Mouse (Mus musculus) embryonic facial prominence, embryonic 11.5 days (tissue): ENCODE results near the gene Sfpq. TPM values are rescaled to one million over a fixed set of nuclear protein-coding genes. Genes with fewer than 3 reads are reported as not detected.

Experiments used
- ATAC-seq: fragments of 200-750 bp; cut with Nextera tagmentation; replicated peaks from 2 replicates; pipeline ENCODE4 v1.8.0; 2017; ENCODE audit warnings: low read depth; ENCODE audit not compliant: insufficient number of reproducible peaks, low FRiP score, low TSS enrichment
- DNase-seq: peaks from one replicate; pipeline ENCODE4 v3.0.0-alpha.2; 2015; ENCODE audit warnings: low spot score
- H3K27ac ChIP-seq: fragments of 300-500 bp; sonication (generic); replicated peaks from 2 replicates; pipeline ENCODE4 v1.5.1; 2014; ENCODE audit warnings: mild to moderate bottlenecking, low read depth, low read length, control low read depth
- H3K27me3 ChIP-seq: fragments of 300-500 bp; sonication (generic); 2 replicates; pipeline ENCODE4 v1.6.1; 2014; ENCODE audit warnings: mild to moderate bottlenecking, low read length, moderate library complexity, mixed read lengths; ENCODE audit not compliant: control insufficient read depth, insufficient read depth
- H3K36me3 ChIP-seq: fragments of 300-500 bp; sonication (generic); replicated peaks from 2 replicates; pipeline ENCODE4 v1.6.1; 2014; ENCODE audit warnings: low read depth, mild to moderate bottlenecking, low read length, moderate library complexity, mixed read lengths; ENCODE audit not compliant: control insufficient read depth, insufficient read depth
- H3K4me1 ChIP-seq: fragments of 300-500 bp; sonication (generic); 2 replicates; pipeline ENCODE4 v1.6.1; 2014; ENCODE audit warnings: low read length, mixed read lengths; ENCODE audit not compliant: control insufficient read depth, insufficient read depth
- H3K4me2 ChIP-seq: fragments of 300-500 bp; sonication (generic); 2 replicates; pipeline ENCODE4 v1.6.1; 2014; ENCODE audit warnings: low read depth, mild to moderate bottlenecking, control low read depth, low read length, moderate library complexity
- H3K4me3 ChIP-seq: fragments of 300-500 bp; sonication (generic); 2 replicates; pipeline ENCODE4 v1.5.1; 2014; ENCODE audit warnings: low read depth, low read length, control low read depth
- H3K9ac ChIP-seq: fragments of 300-500 bp; sonication (generic); replicated peaks from 2 replicates; pipeline ENCODE4 v1.6.1; 2014; ENCODE audit warnings: mild to moderate bottlenecking, control low read depth, low read length
- H3K9me3 ChIP-seq: fragments of 300-500 bp; sonication (generic); replicated peaks from 2 replicates; pipeline ENCODE4 v1.6.1; 2016; ENCODE audit warnings: mild to moderate bottlenecking, low read length, inconsistent platforms, mixed read lengths; ENCODE audit not compliant: control insufficient read depth
- WGBS: fragments of 180-500 bp; shearing (Covaris S2); extraction: QIAGEN DNeasy Blood & Tissue Kit; methylation state at CpG from one replicate; pipeline ENCODE4 v1.1.7; 2014; 5-methylcytosine and 5-hydroxymethylcytosine counted together
- polyA plus RNA-seq: library from polyadenylated mRNA; unstranded; fragments of >200 nt; fragmentation: Nextera tagmentation; extraction: Ambion mirVana; gene quantifications from 2 replicates; pipeline ENCODE4 v1.2.1, GENCODE M21; 2014

Sfpq gene
- polyA plus RNA-seq, 1 experiment from 2014 or later = 194 TPM

DNA sequence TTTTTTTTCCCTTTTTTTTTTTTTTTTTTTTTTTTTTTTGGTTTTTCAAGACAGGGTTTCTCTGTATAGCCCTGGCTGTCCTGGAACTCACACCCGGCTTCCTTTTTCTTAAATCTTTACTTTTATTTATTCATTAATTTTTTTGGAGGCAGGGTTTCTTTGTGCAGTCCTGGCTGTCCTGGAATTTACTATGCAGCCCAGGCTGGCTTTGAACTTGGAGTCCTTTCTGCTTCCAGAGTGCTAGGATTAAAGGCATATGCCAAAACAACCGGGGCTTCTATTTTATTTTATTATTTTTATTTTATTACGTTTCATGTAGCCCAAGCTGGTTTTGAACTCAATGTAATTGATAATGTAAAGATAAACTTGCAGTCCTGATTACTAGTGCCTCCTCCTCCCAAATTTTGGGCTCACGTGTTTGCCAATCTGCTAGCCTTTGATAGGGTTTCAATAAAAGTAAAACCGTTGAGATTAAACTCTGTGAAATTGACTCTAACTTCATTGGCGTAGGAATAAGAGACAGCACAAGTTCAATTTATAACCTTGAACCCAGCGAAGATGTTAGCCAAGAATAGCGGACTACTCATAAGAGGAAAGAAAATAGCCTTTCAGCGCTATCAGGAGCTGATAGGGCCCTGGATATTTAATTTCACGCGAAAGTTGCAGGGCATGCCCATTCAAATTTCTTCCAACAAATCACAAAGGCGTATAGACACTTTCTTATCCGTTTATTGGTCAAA is 543 bp upstream of the Sfpq start:
- no peak overlapping the region for H3K9ac ChIP-seq
- H3K4me3 ChIP-seq = peak overlapping the region; percentile 100
- H3K27ac ChIP-seq = no peak overlapping the region
- ATAC-seq = no peak
- WGBS = 13% methylated on average over 13 of the region's 13 CpGs
- H3K27me3 ChIP-seq = no peaks in the 10 kb centered on the region
- H3K4me1 ChIP-seq = no peaks in the 10 kb centered on the region
- H3K9me3 ChIP-seq = no peaks in the 10 kb centered on the region
- no peak for DNase-seq
- peak overlapping the region; percentile 19; the same call in 1 of the 2 replicates for H3K4me2 ChIP-seq
- H3K36me3 ChIP-seq = peaks cover 4% of the 10 kb centered on the region

DNA sequence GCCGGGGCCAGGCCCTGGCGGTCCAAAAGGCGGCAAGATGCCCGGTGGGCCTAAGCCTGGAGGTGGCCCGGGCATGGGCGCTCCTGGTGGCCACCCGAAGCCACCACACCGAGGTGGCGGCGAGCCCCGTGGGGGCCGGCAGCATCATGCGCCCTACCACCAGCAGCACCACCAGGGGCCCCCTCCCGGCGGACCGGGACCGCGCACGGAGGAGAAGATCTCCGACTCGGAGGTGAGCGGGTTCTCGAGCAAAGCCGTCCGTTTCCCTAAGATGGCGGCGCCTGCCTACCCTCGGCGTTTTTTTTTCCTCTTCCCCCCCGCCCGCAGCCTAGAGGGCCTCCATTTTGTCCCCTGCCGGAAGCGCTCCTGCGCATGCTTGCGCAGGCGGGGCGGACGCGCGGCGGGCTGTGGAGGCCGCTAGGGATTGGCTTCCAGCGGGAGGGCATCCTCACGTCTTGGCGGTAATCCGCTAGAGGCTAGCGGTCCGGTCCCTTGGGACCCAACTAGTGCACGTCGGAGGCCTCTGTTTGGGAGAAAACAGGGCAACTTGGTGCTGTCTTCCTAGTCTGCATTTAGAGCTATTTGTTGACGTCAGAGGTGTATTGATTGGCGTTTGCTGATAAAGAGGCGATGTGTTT is 984 bp downstream of the Sfpq start:
- ATAC-seq (peak; percentile 42), DNase-seq (peak; percentile 91)
- Histone ChIP-seq H3K9ac (peak overlapping the region; percentile 100), H3K27me3 (no peaks in the 10 kb centered on the region), H3K9me3 (no peaks in the 10 kb centered on the region), H3K4me3 (peak overlapping the region; percentile 100), H3K4me1 (no peaks in the 10 kb centered on the region), H3K27ac (peak overlapping the region; percentile 98), H3K36me3 (peaks cover 8% of the 10 kb centered on the region), H3K4me2 (peak overlapping the region; percentile 78)
- under 1% methylated on average over 51 of the region's 53 CpGs for WGBS

DNA sequence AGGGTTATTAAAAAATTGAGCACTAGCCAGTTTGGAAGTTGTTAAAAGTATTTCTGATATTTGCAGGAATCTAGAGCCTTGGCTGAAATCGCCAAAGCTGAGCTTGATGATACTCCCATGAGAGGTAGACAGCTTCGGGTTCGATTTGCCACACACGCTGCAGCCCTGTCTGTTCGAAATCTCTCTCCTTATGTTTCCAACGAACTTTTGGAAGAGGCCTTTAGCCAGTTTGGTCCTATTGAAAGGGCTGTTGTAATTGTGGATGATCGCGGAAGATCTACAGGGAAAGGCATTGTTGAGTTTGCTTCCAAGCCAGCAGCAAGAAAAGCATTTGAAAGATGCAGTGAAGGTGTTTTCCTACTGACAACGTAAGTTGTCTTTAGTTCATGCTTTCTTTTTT is 2.1 kb downstream of the Sfpq start:
- Histone ChIP-seq H3K27me3 (no peaks in the 10 kb centered on the region), H3K9ac (peak overlapping the region; percentile 100), H3K27ac (no peak overlapping the region), H3K4me1 (no peaks in the 10 kb centered on the region), H3K4me2 (peak overlapping the region; percentile 78), H3K36me3 (peaks cover 18% of the 10 kb centered on the region), H3K4me3 (peak overlapping the region; percentile 100), H3K9me3 (no peaks in the 10 kb centered on the region)
- ATAC-seq = no peak
- WGBS = 2% methylated on average over 9 of the region's 9 CpGs
- no peak for DNase-seq

DNA sequence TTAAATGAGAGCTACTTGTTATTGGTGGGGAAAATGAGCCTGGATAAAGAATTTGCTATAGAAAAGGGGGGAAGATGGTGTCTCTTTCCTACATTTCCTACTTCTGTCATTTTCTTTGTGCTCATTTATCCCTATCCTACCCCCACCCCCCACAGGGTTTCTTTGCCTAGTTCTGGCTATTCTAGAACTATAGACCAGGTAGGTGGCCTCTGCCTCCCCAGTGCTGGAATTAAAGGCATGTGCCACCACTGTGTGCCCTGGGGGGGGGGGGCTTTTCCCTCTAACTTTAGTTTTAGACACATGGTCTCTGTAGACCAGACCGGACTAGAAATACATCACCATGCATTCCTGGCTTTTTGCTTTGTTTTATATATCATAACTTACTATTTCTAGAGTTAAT is 3.1 kb downstream of the Sfpq start:
- H3K9me3 ChIP-seq = no peaks in the 10 kb centered on the region
- H3K36me3 ChIP-seq = peaks cover 23% of the 10 kb centered on the region

DNA sequence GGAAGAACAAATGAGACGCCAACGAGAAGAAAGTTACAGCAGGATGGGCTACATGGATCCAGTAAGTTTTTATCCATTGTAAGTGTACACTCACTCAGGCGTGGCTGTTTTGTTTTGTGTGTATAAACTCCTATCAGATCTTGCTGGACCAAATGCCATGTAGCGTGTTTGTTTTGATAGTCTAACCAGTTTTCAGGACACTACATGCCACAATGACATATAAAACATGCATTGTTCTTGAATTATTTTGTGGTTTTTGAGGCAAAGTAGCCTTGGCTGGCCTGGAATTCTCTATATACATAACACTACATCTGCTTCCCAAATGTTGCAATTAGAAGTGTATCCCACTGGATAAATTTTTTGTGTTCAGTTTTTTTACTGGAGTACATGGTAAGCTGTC is 5.7 kb downstream of the Sfpq start:
- Histone ChIP-seq H3K4me3 (no peak overlapping the region), H3K9ac (no peak overlapping the region), H3K36me3 (peaks cover 33% of the 10 kb centered on the region), H3K27ac (no peak overlapping the region), H3K4me2 (no peak overlapping the region), H3K9me3 (no peaks in the 10 kb centered on the region), H3K4me1 (no peaks in the 10 kb centered on the region), H3K27me3 (no peaks in the 10 kb centered on the region)
- DNase-seq (no peak), ATAC-seq (no peak)
- 91% methylated on average over 4 of the region's 4 CpGs for WGBS

More for the DNA sequence above, 3.1 kb downstream of the Sfpq start:
- Histone ChIP-seq H3K4me2 (peak overlapping the region; percentile 78), H3K27me3 (no peaks in the 10 kb centered on the region), H3K4me1 (no peaks in the 10 kb centered on the region), H3K27ac (no peak overlapping the region), H3K9ac (peak overlapping the region; percentile 22; the same call in 1 of the 2 replicates), H3K4me3 (peak overlapping the region; percentile 100)
- DNase-seq (no peak), ATAC-seq (no peak)
- WGBS = 53% methylated on average over 1 of the region's 1 CpGs

DNA sequence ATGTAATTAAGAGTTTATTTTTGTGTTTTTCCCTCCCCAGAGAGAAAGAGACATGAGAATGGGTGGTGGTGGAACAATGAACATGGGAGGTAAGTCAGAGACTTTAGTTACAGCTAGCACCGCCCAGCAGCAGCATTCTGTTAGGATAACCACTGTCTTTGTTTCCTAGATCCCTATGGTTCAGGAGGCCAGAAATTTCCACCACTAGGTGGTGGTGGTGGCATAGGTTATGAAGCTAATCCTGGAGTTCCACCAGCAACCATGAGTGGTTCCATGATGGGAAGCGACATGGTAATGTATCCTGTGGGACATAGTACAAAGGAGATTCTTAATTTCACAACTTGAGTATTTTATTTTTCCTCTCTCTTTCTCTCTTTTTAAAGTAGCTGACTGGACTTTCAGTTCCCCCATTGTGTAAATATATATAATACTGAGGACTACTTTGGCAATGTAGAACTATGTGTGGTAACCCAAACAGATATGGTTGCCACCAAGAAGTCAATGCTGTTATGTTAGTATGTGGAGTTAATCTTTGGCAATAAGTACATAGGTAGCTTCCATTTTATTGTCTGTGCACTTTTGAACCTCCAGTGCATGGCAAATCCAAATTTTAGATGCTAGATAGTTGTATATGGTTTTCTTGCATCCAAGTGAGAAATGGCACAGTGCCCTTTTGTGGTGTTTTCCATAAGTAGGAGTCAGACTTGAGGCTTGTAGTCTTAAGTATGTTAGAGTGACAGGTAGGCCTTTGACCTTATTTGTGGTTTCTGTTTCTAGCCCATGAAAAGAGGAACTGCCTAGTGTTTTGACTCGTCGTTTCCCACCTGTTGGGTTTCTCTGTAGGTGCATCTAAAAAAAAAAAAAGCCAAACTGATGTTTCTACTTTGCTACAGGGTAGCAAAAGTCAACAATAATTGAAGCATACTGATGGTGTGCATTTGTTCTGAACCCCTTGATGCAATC is 6.4 kb downstream of the Sfpq start:
- Histone ChIP-seq H3K27me3 (no peaks in the 10 kb centered on the region), H3K36me3 (peaks cover 38% of the 10 kb centered on the region), H3K4me2 (no peak overlapping the region), H3K4me1 (no peaks in the 10 kb centered on the region), H3K4me3 (no peak overlapping the region), H3K27ac (no peak overlapping the region), H3K9me3 (no peaks in the 10 kb centered on the region), H3K9ac (no peak overlapping the region)
- 82% methylated on average over 4 of the region's 4 CpGs for WGBS
- no peak for ATAC-seq
- DNase-seq = peak; percentile 69

DNA sequence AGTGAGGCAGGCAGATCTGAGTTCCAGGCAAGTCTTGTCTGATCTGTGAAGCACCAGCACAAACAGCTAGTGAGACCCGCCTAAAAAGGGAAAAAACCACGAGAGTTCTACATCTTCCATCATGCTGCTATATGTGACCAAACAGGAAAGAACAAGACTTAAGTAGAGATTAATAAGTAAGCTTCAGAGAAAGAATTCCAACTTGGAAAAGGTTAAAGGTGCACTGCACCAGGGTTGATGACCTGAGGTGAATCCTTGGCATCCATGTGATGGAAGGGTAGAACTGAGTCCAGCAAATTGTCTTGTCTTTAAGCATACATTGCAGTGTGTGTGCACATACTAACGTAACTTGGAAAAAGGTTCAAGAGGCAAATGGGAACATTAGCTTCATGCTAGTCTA is 16.0 kb downstream of the Sfpq start:
- H3K4me2 ChIP-seq = no peak overlapping the region
- DNase-seq (no peak), ATAC-seq (no peak)
- no peak overlapping the region for H3K9ac ChIP-seq
- no peaks in the 10 kb centered on the region for H3K9me3 ChIP-seq
- no peaks in the 10 kb centered on the region for H3K4me1 ChIP-seq
- H3K36me3 ChIP-seq = peaks cover 38% of the 10 kb centered on the region
- WGBS = 95% methylated on average over 3 of the region's 3 CpGs
- H3K27me3 ChIP-seq = no peaks in the 10 kb centered on the region
- no peak overlapping the region for H3K27ac ChIP-seq
- no peak overlapping the region for H3K4me3 ChIP-seq
